Comparison of ENCODE assay signal across 19 mouse cellular contexts in the genomic region with DNA sequence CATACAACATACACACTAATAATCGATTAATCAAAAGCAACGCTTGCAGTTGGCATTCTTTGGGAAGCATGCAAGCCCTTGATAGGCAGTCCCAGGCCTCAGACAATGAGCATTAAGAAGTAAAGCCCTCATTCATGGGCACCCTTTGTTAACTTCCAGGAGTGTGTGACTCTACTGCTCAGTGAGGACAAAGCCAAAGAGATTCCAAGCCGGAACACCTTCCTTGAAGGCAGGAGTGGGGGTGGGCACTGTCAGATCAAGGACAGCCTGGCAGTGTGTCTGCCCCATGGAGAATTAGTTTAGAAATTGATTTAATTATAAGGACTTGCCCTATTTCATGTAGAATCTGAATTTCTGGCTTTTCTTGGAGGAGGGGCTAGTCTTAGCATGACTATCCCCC.
DNase-seq lines count a peak whose midpoint lies in the region; ATAC-seq lines count a peak whose summit lies in the region.
"Had no signal": no experiment of that assay in that cellular context is flagged by ENCODE, and none has a peak within 500 bp of the region (broad histone marks: within the 10 kb centered on the region; RNA-seq: fewer than 3 reads in every experiment).

No protein-coding gene starts in this region.

- no peaks in the 10 kb centered on the region for H3K27me3 ChIP-seq in hindbrain, embryonic 15.5 days
- no peaks in the 10 kb centered on the region for H3K27me3 ChIP-seq in hindbrain, embryonic 11.5 days (ENCODE audit: control insufficient read depth, insufficient read depth, low read length)
- H3K27me3 ChIP-seq in midbrain, embryonic 10.5 days (ENCODE audit: low read depth, poor library complexity, severe bottlenecking), result no peaks in the 10 kb centered on the region
- H3K27me3 ChIP-seq in midbrain, embryonic 16.5 days (ENCODE audit: control insufficient read depth, insufficient read depth, low read depth, low read length), result no peaks in the 10 kb centered on the region
- H3K27me3 ChIP-seq in embryonic facial prominence, embryonic 15.5 days, result no peaks in the 10 kb centered on the region
- H3K27me3 ChIP-seq: CH12.LX; forebrain, embryonic 12.5 days; heart, embryonic 13.5 days; Patski had no signal

- H3K9me3 ChIP-seq in hindbrain, embryonic 15.5 days, result no peaks in the 10 kb centered on the region
- no peaks in the 10 kb centered on the region for H3K9me3 ChIP-seq in hindbrain, embryonic 11.5 days (ENCODE audit: control insufficient read depth, low read length)
- no peaks in the 10 kb centered on the region for H3K9me3 ChIP-seq in midbrain, embryonic 10.5 days (replicated peaks)
- H3K9me3 ChIP-seq in midbrain, embryonic 16.5 days (replicated peaks; ENCODE audit: control insufficient read depth, low read length, poor library complexity, severe bottlenecking), result no peaks in the 10 kb centered on the region
- H3K9me3 ChIP-seq in embryonic facial prominence, embryonic 15.5 days (replicated peaks), result no peaks in the 10 kb centered on the region
- H3K9me3 ChIP-seq: forebrain, embryonic 12.5 days; heart, embryonic 13.5 days had no signal

- H3K9ac ChIP-seq in hindbrain, embryonic 15.5 days, result no peak overlapping the region
- no peak overlapping the region for H3K9ac ChIP-seq in hindbrain, embryonic 11.5 days (ENCODE audit: low read depth, low read length)
- H3K9ac ChIP-seq in midbrain, embryonic 16.5 days (ENCODE audit: low read depth, low read length), result no peak overlapping the region
- H3K9ac ChIP-seq in embryonic facial prominence, embryonic 15.5 days, result no peak overlapping the region
- H3K9ac ChIP-seq: forebrain, embryonic 12.5 days; forebrain, postnatal 0 days; heart, embryonic 13.5 days; hindbrain, embryonic 14.5 days had no signal

- no peaks in the 10 kb centered on the region for H3K36me3 ChIP-seq in hindbrain, embryonic 15.5 days
- no peaks in the 10 kb centered on the region for H3K36me3 ChIP-seq in hindbrain, embryonic 11.5 days (ENCODE audit: control insufficient read depth, insufficient read depth, low read length)
- H3K36me3 ChIP-seq in midbrain, embryonic 10.5 days, result no peaks in the 10 kb centered on the region
- H3K36me3 ChIP-seq in midbrain, embryonic 16.5 days (ENCODE audit: control insufficient read depth, insufficient read depth, low read length), result no peaks in the 10 kb centered on the region
- no peaks in the 10 kb centered on the region for H3K36me3 ChIP-seq in embryonic facial prominence, embryonic 15.5 days
- H3K36me3 ChIP-seq: forebrain, embryonic 12.5 days; heart, embryonic 13.5 days had no signal

- H3K4me2 ChIP-seq in hindbrain, embryonic 15.5 days, result no peak overlapping the region
- no peak overlapping the region for H3K4me2 ChIP-seq in hindbrain, embryonic 11.5 days (replicated peaks; ENCODE audit: low read depth, low read length)
- no peak overlapping the region for H3K4me2 ChIP-seq in midbrain, embryonic 16.5 days (ENCODE audit: low read length)
- H3K4me2 ChIP-seq in embryonic facial prominence, embryonic 15.5 days (replicated peaks), result no peak overlapping the region
- H3K4me2 ChIP-seq: forebrain, embryonic 12.5 days; heart, embryonic 13.5 days; hindbrain, embryonic 14.5 days had no signal

- no peak overlapping the region for H3K27ac ChIP-seq in hindbrain, embryonic 15.5 days (replicated peaks)
- no peak overlapping the region for H3K27ac ChIP-seq in hindbrain, embryonic 11.5 days (ENCODE audit: low read depth, low read length)
- peak overlapping the region; percentile 61 for H3K27ac ChIP-seq in midbrain, embryonic 10.5 days (replicated peaks)
- no peak overlapping the region for H3K27ac ChIP-seq in midbrain, embryonic 16.5 days (ENCODE audit: low read length)
- H3K27ac ChIP-seq in embryonic facial prominence, embryonic 15.5 days (replicated peaks), result peak overlapping the region; percentile 44; the same call in 1 of the 2 replicates
- H3K27ac ChIP-seq: forebrain, embryonic 12.5 days; heart, embryonic 13.5 days; hindbrain, embryonic 14.5 days had no signal

- WGBS in hindbrain, embryonic 15.5 days, result 41% methylated on average over 3 of the region's 3 CpGs
- 37% methylated on average over 3 of the region's 3 CpGs for WGBS in hindbrain, embryonic 11.5 days
- 42% methylated on average over 3 of the region's 3 CpGs for WGBS in midbrain, embryonic 10.5 days
- WGBS in midbrain, embryonic 16.5 days, result 9% methylated on average over 3 of the region's 3 CpGs
- WGBS in embryonic facial prominence, embryonic 15.5 days, result 68% methylated on average over 3 of the region's 3 CpGs

- ATAC-seq in hindbrain, embryonic 15.5 days (ENCODE audit: low FRiP score, low read depth), result peak; percentile 32; the same call in 1 of the 2 replicates
- no peak for ATAC-seq in hindbrain, embryonic 11.5 days (ENCODE audit: low FRiP score)
- no peak for ATAC-seq in midbrain, embryonic 16.5 days
- ATAC-seq in embryonic facial prominence, embryonic 15.5 days (ENCODE audit: insufficient number of reproducible peaks, low FRiP score, low TSS enrichment, low read depth), result no peak
- ATAC-seq: forebrain, postnatal 0 days; Patski had no signal

- no peak overlapping the region for H3K4me3 ChIP-seq in hindbrain, embryonic 15.5 days
- no peak overlapping the region for H3K4me3 ChIP-seq in hindbrain, embryonic 11.5 days (ENCODE audit: low read depth, low read length)
- no peak overlapping the region for H3K4me3 ChIP-seq in midbrain, embryonic 10.5 days
- no peak overlapping the region for H3K4me3 ChIP-seq in midbrain, embryonic 16.5 days (ENCODE audit: low read depth, low read length)
- H3K4me3 ChIP-seq in embryonic facial prominence, embryonic 15.5 days (replicated peaks), result no peak overlapping the region
- H3K4me3 ChIP-seq: forebrain, embryonic 12.5 days; heart, embryonic 13.5 days had no signal

- no peak for DNase-seq in hindbrain, embryonic 11.5 days (ENCODE audit: low spot score)
- DNase-seq in midbrain, embryonic 10.5 days (ENCODE audit: low spot score), result no peak
- DNase-seq in layer of hippocampus, adult 18-20 months (ENCODE audit: low spot score in 2 of 2), result no peak
- no peak for DNase-seq in ovary, postnatal 10 days (ENCODE audit: low spot score)
- DNase-seq: adrenal gland, adult 2 months; adrenal gland, postnatal 36 days; cerebellum, adult 2 months; cerebellum, postnatal 10 days; forebrain, postnatal 0 days; gastrocnemius, postnatal 14 days; heart, postnatal 36 days had no signal

- peaks cover 12% of the 10 kb centered on the region for H3K4me1 ChIP-seq in hindbrain, embryonic 15.5 days (replicated peaks)
- H3K4me1 ChIP-seq in hindbrain, embryonic 11.5 days (replicated peaks; ENCODE audit: control insufficient read depth, insufficient read depth, low read length), result no peaks in the 10 kb centered on the region; the same call in none of the 2 replicates
- peaks cover 33% of the 10 kb centered on the region for H3K4me1 ChIP-seq in midbrain, embryonic 10.5 days
- H3K4me1 ChIP-seq in midbrain, embryonic 16.5 days (ENCODE audit: control insufficient read depth, insufficient read depth, low read length), result no peaks in the 10 kb centered on the region
- peaks cover 16% of the 10 kb centered on the region for H3K4me1 ChIP-seq in embryonic facial prominence, embryonic 15.5 days

Comparison
In these comparisons a context has a peak if more than half of its experiments do, and no peak if none do; other contexts are left out.
1. H3K27ac ChIP-seq: peak in midbrain, embryonic 10.5 days (single experiment) and embryonic facial prominence, embryonic 15.5 days (single experiment); none in hindbrain, embryonic 15.5 days (single experiment), hindbrain, embryonic 11.5 days (single experiment) and midbrain, embryonic 16.5 days (single experiment).